Mouse (Mus musculus) midbrain, embryonic 16.5 days (tissue): ENCODE data around the gene Cfap45. TPM values are rescaled to one million over a fixed set of nuclear protein-coding genes. Genes with fewer than 3 reads are reported as not detected.
A peak's percentile ranks its signal among the peaks of the same experiment; 100 is the strongest.

Experiments
- ATAC-seq: fragments of 200-750 bp; cut with Nextera tagmentation; 2 replicates; pipeline ENCODE4 v1.8.0; 2017; ENCODE audit warnings: moderate TSS enrichment
- H3K27ac ChIP-seq: fragments of 300-500 bp; sonication (generic); 2 replicates; pipeline ENCODE4 v1.5.1; 2014; ENCODE audit warnings: mild to moderate bottlenecking, low read length, mixed read lengths
- H3K27me3 ChIP-seq: fragments of 300-500 bp; sonication (generic); 2 replicates; pipeline ENCODE4 v1.6.1; 2014; ENCODE audit warnings: low read depth, low read length, mixed read lengths; ENCODE audit not compliant: control insufficient read depth, insufficient read depth
- H3K36me3 ChIP-seq: fragments of 300-500 bp; sonication (generic); 2 replicates; pipeline ENCODE4 v1.6.1; 2014; ENCODE audit warnings: mild to moderate bottlenecking, low read length, moderate library complexity, mixed read lengths; ENCODE audit not compliant: control insufficient read depth, insufficient read depth
- H3K4me1 ChIP-seq: fragments of 300-500 bp; sonication (generic); 2 replicates; pipeline ENCODE4 v1.6.1; 2014; ENCODE audit warnings: mild to moderate bottlenecking, low read length, mixed read lengths; ENCODE audit not compliant: control insufficient read depth, insufficient read depth
- H3K4me2 ChIP-seq: fragments of 300-500 bp; sonication (generic); 2 replicates; pipeline ENCODE4 v1.6.1; 2014; ENCODE audit warnings: mild to moderate bottlenecking, low read length, mixed read lengths
- H3K4me3 ChIP-seq: fragments of 300-500 bp; sonication (generic); 2 replicates; pipeline ENCODE4 v1.5.1; 2014; ENCODE audit warnings: low read depth, mild to moderate bottlenecking, low read length, moderate library complexity, mixed read lengths
- H3K9ac ChIP-seq: fragments of 300-500 bp; sonication (generic); 2 replicates; pipeline ENCODE4 v1.6.1; 2014; ENCODE audit warnings: low read depth, low read length, mixed read lengths
- H3K9me3 ChIP-seq: fragments of 300-500 bp; sonication (generic); replicated peaks from 2 replicates; pipeline ENCODE4 v1.6.1; 2014; ENCODE audit warnings: mild to moderate bottlenecking, low read length, mixed read lengths; ENCODE audit not compliant: control insufficient read depth, poor library complexity, severe bottlenecking
- WGBS: fragments of 180-500 bp; shearing (Covaris S2); extraction: QIAGEN DNeasy Blood & Tissue Kit; methylation state at CpG from one replicate; pipeline ENCODE4 v1.1.7; 2014; 5-methylcytosine and 5-hydroxymethylcytosine counted together
- polyA plus RNA-seq: library from polyadenylated mRNA; unstranded; fragments of >200 nt; fragmentation: Nextera tagmentation; extraction: Ambion mirVana; gene quantifications from 2 replicates; pipeline ENCODE4 v1.2.1, GENCODE M21; 2015

Gene Cfap45
- polyA plus RNA-seq: 4.0 and 4.7 TPM in 2 replicates

DNA sequence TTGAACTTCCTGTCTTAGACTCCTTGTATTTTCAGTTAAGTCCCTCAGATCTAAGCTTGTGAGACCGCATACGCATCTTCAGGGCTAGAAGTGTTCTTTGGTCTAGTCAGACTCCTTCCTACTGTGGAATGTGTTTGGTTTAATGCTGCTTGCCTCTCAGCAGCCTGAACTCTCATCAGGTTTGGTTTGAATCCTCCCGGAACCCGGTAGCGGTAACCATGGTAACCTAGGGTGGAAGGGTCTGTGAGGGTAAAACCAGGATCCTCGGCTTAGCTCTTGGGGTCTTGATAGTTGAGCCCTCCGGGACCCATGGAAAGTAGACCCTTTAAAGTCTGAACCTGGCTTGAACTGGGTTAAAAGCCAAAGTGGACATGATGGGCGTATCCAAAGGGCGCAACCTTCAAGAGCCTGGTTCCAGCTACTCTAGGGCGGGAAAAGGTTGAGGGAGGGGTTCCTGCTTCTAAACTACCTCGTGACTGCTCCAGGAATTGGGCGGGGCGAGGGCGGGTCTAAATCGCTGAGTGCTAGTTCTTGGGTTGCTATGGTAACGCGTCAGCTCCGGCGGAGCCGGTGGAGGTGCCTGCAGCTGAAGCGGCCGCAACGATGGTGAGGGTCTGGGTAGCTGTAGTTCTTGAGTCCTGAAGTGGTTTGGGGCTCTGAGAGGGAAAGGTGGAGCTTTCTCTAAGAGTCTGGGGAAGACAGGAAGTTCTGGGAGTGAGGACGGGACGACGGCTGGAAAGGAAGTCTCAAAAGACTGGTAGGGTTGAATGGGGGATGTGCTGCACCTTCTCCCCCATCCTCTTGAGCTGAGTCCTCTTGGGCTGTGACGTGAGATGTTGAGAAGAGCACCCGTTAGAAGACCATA, at the start of gene Cfap45:
Gene Cfap45 (plus strand): TSS at position 226 of the 865 bp plus-strand sequence.
- Histone ChIP-seq H3K27me3 (no peaks in the 10 kb centered on the region), H3K9me3 (no peaks in the 10 kb centered on the region; the same call in 1 of the 2 replicates), H3K4me1 (peaks cover 13% of the 10 kb centered on the region; the same call in 1 of the 2 replicates), H3K9ac (peak within 1 kb of the TSS; percentile 33; the same call in 1 of the 2 replicates), H3K36me3 (no peaks in the 10 kb centered on the region), H3K4me3 (peak within 1 kb of the TSS; percentile 42), H3K27ac (peak within 1 kb of the TSS; percentile 63), H3K4me2 (peak within 1 kb of the TSS; percentile 70)
- 3% methylated on average over 28 of the region's 28 CpGs for WGBS
- peak; percentile 93 for ATAC-seq

DNA sequence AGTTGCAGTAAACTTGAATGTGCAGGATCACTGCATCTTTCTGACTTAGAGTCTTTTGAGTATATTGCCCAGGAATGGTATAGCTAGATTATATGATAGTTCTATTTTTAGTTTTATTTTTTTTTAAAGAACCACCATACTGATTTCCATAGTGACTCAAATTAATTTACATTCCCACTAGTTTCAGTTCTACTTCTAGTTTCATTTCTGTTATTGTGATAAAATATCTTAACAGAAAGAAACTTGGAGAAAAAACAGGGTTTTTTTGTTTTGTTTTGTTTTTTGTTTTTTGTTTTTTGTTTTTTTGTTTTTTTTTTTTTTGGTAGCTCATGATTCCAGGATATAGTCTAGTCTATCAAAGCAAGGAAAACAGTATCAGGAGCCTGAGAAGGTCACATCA, 47.7 kb upstream of the Cfap45 start:
- no peak overlapping the region for H3K9ac ChIP-seq
- no peak overlapping the region for H3K4me3 ChIP-seq
- H3K27me3 ChIP-seq: no peaks in the 10 kb centered on the region
- no peak for ATAC-seq
- H3K4me2 ChIP-seq: no peak overlapping the region
- H3K9me3 ChIP-seq: no peaks in the 10 kb centered on the region
- no peak overlapping the region for H3K27ac ChIP-seq
- H3K36me3 ChIP-seq: no peaks in the 10 kb centered on the region
- H3K4me1 ChIP-seq: no peaks in the 10 kb centered on the region

DNA sequence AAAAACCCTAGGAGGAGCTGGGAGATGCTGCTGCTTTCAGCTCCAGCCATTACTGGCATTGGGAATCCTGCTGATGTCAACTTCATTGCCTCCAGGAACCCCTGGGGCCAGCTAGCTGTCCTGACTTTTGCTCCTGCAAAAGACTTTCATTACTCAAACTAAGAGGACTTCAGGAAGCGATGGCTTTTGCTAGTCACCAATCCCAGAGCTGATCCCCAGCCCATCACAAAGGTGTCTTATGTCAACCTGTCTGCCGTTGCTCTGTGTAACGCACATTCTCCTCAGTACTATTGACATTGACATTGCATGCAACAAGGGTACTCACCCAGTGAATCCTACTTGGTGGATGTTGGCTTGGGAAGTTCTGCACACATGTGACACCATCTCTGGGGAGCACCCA, 46.4 kb upstream of the Cfap45 start:
- Histone ChIP-seq H3K9me3 (no peaks in the 10 kb centered on the region), H3K27me3 (no peaks in the 10 kb centered on the region), H3K36me3 (no peaks in the 10 kb centered on the region), H3K4me2 (no peak overlapping the region), H3K4me1 (no peaks in the 10 kb centered on the region), H3K27ac (no peak overlapping the region), H3K4me3 (no peak overlapping the region), H3K9ac (no peak overlapping the region)
- ATAC-seq: no peak
- WGBS: 81% methylated on average over 3 of the region's 3 CpGs

DNA sequence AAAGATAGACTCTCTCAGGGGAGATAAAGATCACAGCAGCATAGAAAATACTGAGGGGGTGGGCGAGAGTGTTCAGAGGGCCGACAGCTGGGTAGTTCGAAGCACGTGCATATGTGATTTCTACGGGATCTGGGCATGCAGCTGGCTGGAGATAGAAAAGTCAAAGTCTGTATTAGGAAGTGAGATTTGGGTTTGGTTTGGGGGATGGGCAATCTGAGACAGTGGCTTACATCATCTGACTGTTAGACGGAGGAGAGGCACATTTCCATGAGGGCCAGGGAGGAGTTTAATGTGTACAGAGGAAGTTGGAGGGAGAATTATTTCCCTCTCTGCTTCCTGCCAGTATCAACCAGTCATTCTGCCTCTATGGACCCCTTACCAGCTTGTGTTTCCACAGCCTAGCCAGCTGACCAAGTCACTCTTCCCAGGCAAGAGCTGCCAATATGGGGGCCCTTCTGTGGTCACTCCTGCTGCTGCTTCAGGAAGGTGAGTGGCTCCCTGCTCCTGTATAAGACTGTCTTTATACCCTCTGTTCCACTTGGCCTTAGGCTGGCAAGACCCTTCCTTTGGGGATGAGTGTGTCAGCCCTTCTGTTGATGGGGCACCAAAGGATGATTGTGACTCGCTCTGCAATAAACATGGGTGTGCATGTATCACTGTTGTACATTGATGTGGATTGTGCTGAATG, 45.4 kb upstream of the Cfap45 start, which contains the start of gene Slamf9:
Gene Slamf9 (plus strand): TSS at position 305 of the 688 bp plus-strand sequence.
- H3K9ac ChIP-seq: no peak within 1 kb of the TSS
- H3K4me1 ChIP-seq: no peaks in the 10 kb centered on the region
- H3K27me3 ChIP-seq: no peaks in the 10 kb centered on the region
- no peak within 1 kb of the TSS for H3K4me2 ChIP-seq
- no peak for ATAC-seq
- no peak within 1 kb of the TSS for H3K4me3 ChIP-seq
- 73% methylated on average over 7 of the region's 7 CpGs for WGBS
- no peaks in the 10 kb centered on the region for H3K9me3 ChIP-seq
- H3K27ac ChIP-seq: no peak within 1 kb of the TSS
- H3K36me3 ChIP-seq: no peaks in the 10 kb centered on the region

DNA sequence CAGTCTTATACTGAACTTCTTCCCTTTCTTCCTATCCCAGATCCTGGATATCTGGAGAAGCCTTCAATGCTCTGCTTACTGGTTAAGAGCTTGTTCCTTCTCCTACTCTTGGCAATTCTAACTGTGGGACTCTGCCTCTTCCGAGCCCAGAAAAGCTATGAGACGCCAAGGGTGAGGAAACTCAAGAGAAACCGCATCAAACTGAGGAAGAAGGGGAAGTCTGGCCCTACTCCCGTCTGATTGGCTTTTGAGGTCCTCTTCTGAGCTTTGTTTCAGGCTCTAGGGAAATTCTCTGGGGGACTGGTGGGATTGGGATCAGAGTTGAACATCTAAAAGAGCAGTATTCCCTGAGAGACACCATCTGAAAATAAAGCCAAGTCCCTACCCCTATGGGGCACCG, 42.6 kb upstream of the Cfap45 start:
- no peaks in the 10 kb centered on the region for H3K36me3 ChIP-seq
- no peaks in the 10 kb centered on the region for H3K9me3 ChIP-seq
- no peak overlapping the region for H3K4me3 ChIP-seq
- no peak overlapping the region for H3K4me2 ChIP-seq
- no peak for ATAC-seq
- no peaks in the 10 kb centered on the region for H3K27me3 ChIP-seq
- 0 out of 2 replicates have a peak, but pooled peaks cover 4% of the 10 kb centered on the region for H3K4me1 ChIP-seq
- H3K9ac ChIP-seq: no peak overlapping the region
- 80% methylated on average over 5 of the region's 5 CpGs for WGBS
- no peak overlapping the region for H3K27ac ChIP-seq

DNA sequence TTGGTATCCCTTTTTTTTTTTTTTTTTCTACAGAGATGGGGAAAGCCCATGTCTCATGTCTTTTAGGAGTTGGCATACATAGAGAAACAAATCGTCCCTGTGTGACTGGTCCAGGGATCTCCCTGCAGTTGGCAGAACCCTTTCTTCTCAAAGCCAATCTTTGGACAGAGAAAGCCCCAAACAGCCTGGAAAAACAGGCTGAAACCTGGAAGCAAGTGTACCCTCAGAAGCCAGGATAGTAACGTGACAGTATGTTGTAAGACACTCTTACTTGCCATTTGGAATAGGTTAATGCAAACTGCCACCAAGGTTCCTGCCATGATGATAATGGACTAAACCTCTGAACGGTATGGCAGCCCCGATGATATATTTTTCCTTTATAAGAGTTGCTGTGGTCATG, 40.2 kb upstream of the Cfap45 start:
- peaks cover 26% of the 10 kb centered on the region for H3K4me1 ChIP-seq
- H3K27ac ChIP-seq: no peak overlapping the region
- H3K36me3 ChIP-seq: no peaks in the 10 kb centered on the region
- WGBS: 92% methylated on average over 4 of the region's 4 CpGs
- H3K4me3 ChIP-seq: no peak overlapping the region
- H3K27me3 ChIP-seq: no peaks in the 10 kb centered on the region
- no peak for ATAC-seq
- no peak overlapping the region for H3K9ac ChIP-seq
- H3K9me3 ChIP-seq: no peaks in the 10 kb centered on the region
- no peak overlapping the region for H3K4me2 ChIP-seq

DNA sequence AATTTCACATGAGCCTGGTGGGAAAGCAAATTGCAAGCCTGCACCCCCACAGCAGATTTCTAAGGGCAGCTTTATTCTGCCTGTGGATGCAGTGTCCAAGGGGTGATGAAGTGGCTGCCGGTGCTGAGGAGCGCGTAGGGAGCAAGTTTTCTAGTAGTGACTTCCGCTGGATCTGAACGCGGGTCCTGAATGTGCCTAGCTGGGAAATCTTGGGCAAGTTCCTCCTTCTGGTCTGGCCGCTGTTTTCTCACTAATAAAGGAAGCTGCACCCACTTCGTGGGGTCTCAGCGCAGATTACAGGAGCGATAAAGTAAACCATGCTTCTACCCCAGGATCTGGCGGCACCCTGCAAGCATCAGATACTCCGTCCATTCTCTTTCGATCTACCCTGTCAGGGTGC, 39.5 kb upstream of the Cfap45 start:
- Histone ChIP-seq H3K9me3 (no peaks in the 10 kb centered on the region), H3K4me2 (peak overlapping the region; percentile 80), H3K36me3 (no peaks in the 10 kb centered on the region), H3K27ac (no peak overlapping the region), H3K4me3 (peak overlapping the region; percentile 64), H3K4me1 (peaks cover 33% of the 10 kb centered on the region), H3K9ac (peak overlapping the region; percentile 71), H3K27me3 (no peaks in the 10 kb centered on the region)
- 13% methylated on average over 13 of the region's 13 CpGs for WGBS
- ATAC-seq: no peak

DNA sequence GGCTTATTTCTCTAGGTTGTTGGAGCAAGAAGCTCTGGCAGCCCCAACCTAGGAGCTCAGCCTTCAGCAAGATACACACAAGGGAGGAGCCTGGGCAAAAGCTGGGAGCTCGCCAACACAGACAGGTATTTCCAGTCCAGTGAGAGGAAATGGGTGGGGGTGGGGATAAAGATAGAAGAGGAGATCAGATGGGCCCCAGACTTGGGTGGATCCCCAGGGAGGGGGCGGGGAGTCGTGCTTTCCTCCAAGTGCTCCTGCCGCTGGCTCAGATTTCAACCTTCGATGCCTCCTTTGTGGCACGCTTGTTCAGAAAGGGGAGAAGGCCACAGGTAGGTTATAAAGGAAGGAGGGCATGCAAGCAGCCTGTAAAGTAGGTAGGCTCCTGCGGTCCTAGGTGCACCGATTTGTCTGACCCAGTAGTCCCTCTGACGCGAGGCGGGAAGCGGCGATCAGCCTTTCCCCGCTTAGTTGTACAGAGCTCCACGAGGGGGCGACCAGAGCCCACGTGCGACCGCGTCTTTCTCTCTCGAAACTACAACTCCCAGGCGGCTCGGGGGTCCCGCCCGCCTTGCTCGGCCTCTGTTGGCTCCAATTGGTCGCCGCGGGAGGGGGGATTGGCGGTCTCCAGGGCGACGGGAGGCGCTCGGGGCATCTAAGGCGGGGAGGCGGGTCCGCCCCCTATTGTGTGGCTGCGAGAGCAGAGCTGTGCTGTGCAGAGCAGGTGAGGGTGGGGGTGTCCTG, 38.9 kb upstream of the Cfap45 start, which contains the start of gene Igsf9:
Gene Igsf9 (plus strand): TSS at position 249 of the 741 bp plus-strand sequence.
- H3K4me1 ChIP-seq: peaks cover 39% of the 10 kb centered on the region
- H3K4me2 ChIP-seq: peak within 1 kb of the TSS; percentile 80
- WGBS: under 1% methylated on average over 38 of the region's 38 CpGs
- H3K27ac ChIP-seq: peak within 1 kb of the TSS; percentile 74
- ATAC-seq: peak; percentile 95
- H3K36me3 ChIP-seq: no peaks in the 10 kb centered on the region
- H3K4me3 ChIP-seq: peak within 1 kb of the TSS; percentile 64
- no peaks in the 10 kb centered on the region for H3K27me3 ChIP-seq
- H3K9ac ChIP-seq: peak within 1 kb of the TSS; percentile 71
- H3K9me3 ChIP-seq: no peaks in the 10 kb centered on the region
